Mouse (Mus musculus) lung, postnatal 0 days (tissue): ENCODE results near the gene Hoxb3.

Source experiments
- CTCF ChIP-seq: IDR thresholded peaks from 2 replicates; pipeline ENCODE4 v1.5.1; 2016; ENCODE audit warnings: antibody characterized with exemption, mild to moderate bottlenecking
- EP300 ChIP-seq: IDR thresholded peaks from 2 replicates; pipeline ENCODE4 v1.6.1; 2016; ENCODE audit warnings: antibody characterized with exemption, mild to moderate bottlenecking, control low read depth

- TF ChIP-seq CTCF (no peak), EP300 (no peak)
Observed at GRCm38 (mm10) chr11:96333241-96334001, 10.3 kb downstream of the Hoxb3 start.
